Mouse (Mus musculus): Measurements from ENCODE around the gene Kifc5b. TPM values are rescaled to one million over a fixed set of nuclear protein-coding genes. Genes with fewer than 3 reads are reported as not detected.

The Kifc5b gene
- total and polyA plus RNA-seq, 2 experiments from 2014 or later = 3.2 to 4.7 TPM

- no peaks in the 10 kb centered on the region for H3K9me3 ChIP-seq (ENCODE audit: low read length)
- DNase-seq (ENCODE audit: low spot score) (no peak), ATAC-seq (no peak)
- WGBS = 80% methylated on average over 16 of the region's 16 CpGs
- no peak for TF ChIP-seq CTCF (IDR thresholded peaks at IDR 0.05; ENCODE audit: low read depth)
- H3K4me2 ChIP-seq (ENCODE audit: low read depth, low read length) = peak overlapping the region; percentile 80
- peak overlapping the region; percentile 72 for H3K4me3 ChIP-seq (ENCODE audit: low read length)
- H3K4me1 ChIP-seq (ENCODE audit: insufficient read depth, low read length) = peaks cover 21% of the 10 kb centered on the region; the same call in 1 of the 2 replicates
- peak overlapping the region; percentile 82 for H3K9ac ChIP-seq (replicated peaks; ENCODE audit: low read length)
- no peaks in the 10 kb centered on the region for H3K27me3 ChIP-seq (ENCODE audit: insufficient read depth, low read length)
- H3K36me3 ChIP-seq (ENCODE audit: insufficient read depth, low read length) = peaks cover 4% of the 10 kb centered on the region
- H3K27ac ChIP-seq = no peak overlapping the region
Measured at GRCm38 (mm10) chr17:26933885-26934827, 17.3 kb downstream of the Kifc5b start.

- peaks cover 21% of the 10 kb centered on the region; the same call in 1 of the 2 replicates for H3K4me1 ChIP-seq (ENCODE audit: insufficient read depth, low read length)
- WGBS = 92% methylated on average over 9 of the region's 9 CpGs
- no peak overlapping the region for H3K4me2 ChIP-seq (ENCODE audit: low read depth, low read length)
- TF ChIP-seq CTCF (IDR thresholded peaks at IDR 0.05; ENCODE audit: low read depth) = no peak
- no peak overlapping the region for H3K4me3 ChIP-seq (ENCODE audit: low read length)
- no peak for ATAC-seq
- H3K36me3 ChIP-seq (ENCODE audit: insufficient read depth, low read length) = peaks cover 4% of the 10 kb centered on the region
- H3K9ac ChIP-seq (replicated peaks; ENCODE audit: low read length) = no peak overlapping the region
- DNase-seq (ENCODE audit: low spot score) = no peak
- H3K9me3 ChIP-seq (ENCODE audit: low read length) = no peaks in the 10 kb centered on the region
- H3K27me3 ChIP-seq (ENCODE audit: insufficient read depth, low read length) = no peaks in the 10 kb centered on the region
- H3K27ac ChIP-seq = no peak overlapping the region
Measured at GRCm38 (mm10) chr17:26935027-26935426, 18.1 kb downstream of the Kifc5b start.

- no peak for TF ChIP-seq CTCF (IDR thresholded peaks at IDR 0.05; ENCODE audit: low read depth)
- DNase-seq (ENCODE audit: low spot score) (no peak), ATAC-seq (no peak)
- Histone ChIP-seq H3K36me3 (ENCODE audit: insufficient read depth, low read length) (peaks cover 4% of the 10 kb centered on the region), H3K9me3 (ENCODE audit: low read length) (no peaks in the 10 kb centered on the region), H3K27ac (no peak overlapping the region), H3K27me3 (ENCODE audit: insufficient read depth, low read length) (no peaks in the 10 kb centered on the region), H3K9ac (replicated peaks; ENCODE audit: low read length) (no peak overlapping the region), H3K4me3 (ENCODE audit: low read length) (no peak overlapping the region), H3K4me2 (ENCODE audit: low read depth, low read length) (no peak overlapping the region), H3K4me1 (ENCODE audit: insufficient read depth, low read length) (peaks cover 27% of the 10 kb centered on the region; the same call in 1 of the 2 replicates)
- 80% methylated on average over 12 of the region's 12 CpGs for WGBS
Measured at GRCm38 (mm10) chr17:26936453-26936852, 19.6 kb downstream of the Kifc5b start.

- WGBS = 89% methylated on average over 15 of the region's 15 CpGs
- no peak for DNase-seq (ENCODE audit: low spot score)
Measured at GRCm38 (mm10) chr17:26936921-26937695, 20.2 kb downstream of the Kifc5b start.

GRCm38 (mm10) chr17:26937883-26938695, 21.2 kb downstream of the Kifc5b start:
- Histone ChIP-seq H3K27ac (no peak overlapping the region; the same call in 1 of the 2 replicates), H3K27me3 (ENCODE audit: insufficient read depth, low read length) (no peaks in the 10 kb centered on the region), H3K9me3 (ENCODE audit: low read length) (no peaks in the 10 kb centered on the region), H3K4me1 (ENCODE audit: insufficient read depth, low read length) (peaks cover 27% of the 10 kb centered on the region; the same call in 1 of the 2 replicates), H3K4me2 (ENCODE audit: low read depth, low read length) (peak overlapping the region; percentile 97), H3K36me3 (ENCODE audit: insufficient read depth, low read length) (peaks cover 4% of the 10 kb centered on the region), H3K4me3 (ENCODE audit: low read length) (peak overlapping the region; percentile 65), H3K9ac (replicated peaks; ENCODE audit: low read length) (peak overlapping the region; percentile 57)
- WGBS = 64% methylated on average over 16 of the region's 16 CpGs
- no peak for ATAC-seq
- DNase-seq (ENCODE audit: low spot score) = no peak
- no peak for TF ChIP-seq CTCF (IDR thresholded peaks at IDR 0.05; ENCODE audit: low read depth)

More at GRCm38 (mm10) chr17:26936921-26937695, 20.2 kb downstream of the Kifc5b start:
- Histone ChIP-seq H3K27me3 (ENCODE audit: insufficient read depth, low read length) (no peaks in the 10 kb centered on the region), H3K27ac (no peak overlapping the region), H3K4me1 (ENCODE audit: insufficient read depth, low read length) (peaks cover 27% of the 10 kb centered on the region; the same call in 1 of the 2 replicates), H3K9me3 (ENCODE audit: low read length) (no peaks in the 10 kb centered on the region), H3K4me2 (ENCODE audit: low read depth, low read length) (no peak overlapping the region), H3K4me3 (ENCODE audit: low read length) (no peak overlapping the region), H3K36me3 (ENCODE audit: insufficient read depth, low read length) (peaks cover 4% of the 10 kb centered on the region), H3K9ac (replicated peaks; ENCODE audit: low read length) (no peak overlapping the region)
- no peak for ATAC-seq
- no peak for TF ChIP-seq CTCF (IDR thresholded peaks at IDR 0.05; ENCODE audit: low read depth)

- H3K4me1 ChIP-seq (ENCODE audit: insufficient read depth, low read length) = peaks cover 21% of the 10 kb centered on the region; the same call in 1 of the 2 replicates
- ATAC-seq (no peak), DNase-seq (ENCODE audit: low spot score) (no peak)
- TF ChIP-seq CTCF (IDR thresholded peaks at IDR 0.05; ENCODE audit: low read depth) = no peak
- peak overlapping the region; percentile 89 for H3K27ac ChIP-seq
- H3K4me3 ChIP-seq (ENCODE audit: low read length) = peak overlapping the region; percentile 65
- peak overlapping the region; percentile 97 for H3K4me2 ChIP-seq (ENCODE audit: low read depth, low read length)
- peaks cover 4% of the 10 kb centered on the region for H3K36me3 ChIP-seq (ENCODE audit: insufficient read depth, low read length)
- H3K9me3 ChIP-seq (ENCODE audit: low read length) = no peaks in the 10 kb centered on the region
- no peaks in the 10 kb centered on the region for H3K27me3 ChIP-seq (ENCODE audit: insufficient read depth, low read length)
- H3K9ac ChIP-seq (replicated peaks; ENCODE audit: low read length) = peak overlapping the region; percentile 57
- WGBS = under 1% methylated on average over 22 of the region's 22 CpGs
Measured at GRCm38 (mm10) chr17:26938731-26939130, 21.8 kb downstream of the Kifc5b start.
